Mouse (Mus musculus): ENCODE results near the gene Slc25a4.

- TF ChIP-seq POLR2A (IDR thresholded peaks at IDR 0.05; ENCODE audit: low read depth, low read length), result no peak
- no peak for TF ChIP-seq CTCF (IDR thresholded peaks at IDR 0.05; ENCODE audit: extremely low read depth, insufficient read depth, insufficient read length, insufficient replicate concordance)
Observed at GRCm38 (mm10) chr8:46196877-46197276, 14.2 kb downstream of the Slc25a4 start.

Data from spleen, adult 2 months (tissue).